Mouse (Mus musculus): ENCODE results near the gene Ttc28.
A peak's percentile ranks its signal among the peaks of the same experiment; 100 is the strongest.

The Ttc28 gene

GRCm38 (mm10) chr5:111207924-111208659 lies 328.5 kb downstream of the Ttc28 start:
- DNase-seq (ENCODE audit: low spot score in 2 of 2), result peak; percentile 70 to 72

GRCm38 (mm10) chr5:111208660-111208969 lies 329.0 kb downstream of the Ttc28 start:
- peak; percentile 76 to 78 for DNase-seq (ENCODE audit: low spot score in 2 of 2)

DNA sequence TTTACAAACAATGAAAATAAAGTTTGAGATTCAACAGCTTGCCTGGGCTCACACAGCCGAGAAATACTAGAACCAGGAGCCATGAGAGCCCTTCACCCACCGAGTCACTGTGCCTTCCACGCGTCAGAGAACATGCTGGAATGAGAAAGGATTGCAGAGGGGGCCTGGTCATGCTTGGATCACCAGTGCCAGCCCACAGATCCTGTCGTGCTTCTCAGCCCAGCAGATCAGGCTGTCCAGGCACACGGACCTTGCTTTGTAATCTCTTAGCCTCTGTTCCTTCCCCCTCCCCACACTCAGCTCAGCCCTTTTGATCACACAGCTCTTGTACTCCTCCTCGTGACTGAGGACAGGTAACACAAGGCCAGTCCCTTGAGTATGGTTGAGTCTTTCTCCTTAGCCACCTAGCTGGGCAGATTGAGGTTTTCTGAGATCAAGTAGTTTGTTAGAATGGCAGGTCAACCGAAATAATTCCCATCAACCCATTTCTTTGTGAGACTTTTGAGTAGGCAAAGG lies 334.4 kb downstream of the Ttc28 start:
- DNase-seq (ENCODE audit: low spot score in 2 of 2), result no peak

GRCm38 (mm10) chr5:111214890-111215289 lies 335.3 kb downstream of the Ttc28 start:
- DNase-seq (ENCODE audit: low spot score in 2 of 2), result peak; percentile 50 to 69

- peak in 1 of 2 experiments; percentile 43 for DNase-seq (ENCODE audit: low spot score in 2 of 2)
These were observed 336.1 kb downstream of the Ttc28 start for GRCm38 (mm10) chr5:111215722-111216121.

DNA sequence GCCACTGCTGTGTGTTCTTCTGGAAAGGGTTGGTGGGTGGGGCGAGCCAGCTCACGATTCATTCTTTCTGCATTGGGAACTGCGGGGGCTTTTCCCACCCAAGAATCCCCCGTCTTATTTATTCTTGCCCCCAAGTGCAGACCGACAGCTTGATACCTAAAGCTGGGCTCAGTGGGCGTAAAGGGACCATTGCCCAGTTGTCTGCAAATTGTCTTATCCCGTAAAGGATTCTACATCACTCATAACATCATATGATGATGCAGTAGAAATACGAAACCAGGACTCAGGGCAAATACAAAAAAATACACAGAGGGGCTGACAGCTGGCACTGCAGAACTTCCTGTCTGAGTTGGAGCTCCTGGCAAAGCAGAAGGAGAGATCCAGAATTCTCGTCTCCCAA lies 336.6 kb downstream of the Ttc28 start:
- peak; percentile 63 to 83 for DNase-seq (ENCODE audit: low spot score in 2 of 2)

- DNase-seq (ENCODE audit: low spot score in 2 of 2), result no peak
These were observed 338.0 kb downstream of the Ttc28 start for GRCm38 (mm10) chr5:111217447-111218110.

- no peak for DNase-seq (ENCODE audit: low spot score in 2 of 2)
These were observed 338.7 kb downstream of the Ttc28 start for GRCm38 (mm10) chr5:111218111-111218891.

DNA sequence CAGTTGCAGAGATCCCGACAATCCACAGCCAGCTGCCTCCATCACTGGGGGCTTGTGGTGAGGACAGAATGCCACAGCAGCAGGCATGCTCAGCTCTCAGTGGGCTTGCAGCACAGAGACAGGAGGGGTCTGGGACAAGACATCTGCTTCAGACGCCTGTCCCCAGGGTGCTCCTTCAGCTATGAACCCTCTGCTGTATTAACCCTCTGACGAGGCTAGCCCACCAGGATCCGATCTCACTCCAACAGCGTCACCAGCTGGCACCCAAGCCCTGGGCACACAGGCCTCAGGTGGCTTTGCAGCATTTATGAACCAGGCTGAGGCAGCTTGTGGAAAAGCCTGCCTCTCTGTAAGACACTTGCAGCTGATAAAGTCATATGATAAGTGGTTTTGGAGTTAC lies 339.4 kb downstream of the Ttc28 start:
- peak in 1 of 2 experiments; percentile 18 for DNase-seq (ENCODE audit: low spot score in 2 of 2)

DNA sequence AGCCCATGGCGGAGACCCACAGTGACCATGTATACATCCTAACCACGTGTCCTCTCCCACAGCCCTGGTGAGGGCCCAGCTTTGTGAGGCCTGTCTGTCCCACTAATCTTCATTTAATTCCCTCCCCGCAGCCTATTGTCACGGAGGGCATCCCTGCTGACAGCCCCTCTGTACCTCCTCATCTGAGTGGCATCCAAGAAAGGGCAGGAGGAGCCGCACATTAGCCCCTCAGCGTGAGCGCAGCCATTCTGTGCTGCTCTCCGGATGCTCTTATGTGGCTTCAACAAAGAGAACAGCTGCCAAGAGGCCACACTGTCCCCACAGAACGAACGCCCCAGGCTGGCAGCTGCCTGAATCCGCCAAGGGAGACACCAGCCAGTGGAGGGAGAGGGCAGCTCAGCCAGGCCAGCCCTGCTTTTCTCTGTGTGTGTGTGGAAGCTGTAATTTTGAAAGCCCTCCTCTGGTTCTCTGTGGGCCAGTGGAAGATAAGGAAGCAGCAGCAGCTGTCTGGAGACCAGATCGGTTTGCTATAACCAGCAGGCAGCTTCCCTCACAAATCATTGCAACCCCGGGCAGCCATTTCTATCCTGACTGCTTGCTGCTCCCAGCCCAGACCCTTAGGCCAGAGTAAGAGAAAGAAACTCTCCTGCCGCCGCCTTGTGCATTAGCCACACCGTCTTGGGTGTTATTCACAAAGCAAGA lies 341.2 kb downstream of the Ttc28 start:
- DNase-seq (ENCODE audit: low spot score in 2 of 2), result peak; percentile 67 to 69

DNA sequence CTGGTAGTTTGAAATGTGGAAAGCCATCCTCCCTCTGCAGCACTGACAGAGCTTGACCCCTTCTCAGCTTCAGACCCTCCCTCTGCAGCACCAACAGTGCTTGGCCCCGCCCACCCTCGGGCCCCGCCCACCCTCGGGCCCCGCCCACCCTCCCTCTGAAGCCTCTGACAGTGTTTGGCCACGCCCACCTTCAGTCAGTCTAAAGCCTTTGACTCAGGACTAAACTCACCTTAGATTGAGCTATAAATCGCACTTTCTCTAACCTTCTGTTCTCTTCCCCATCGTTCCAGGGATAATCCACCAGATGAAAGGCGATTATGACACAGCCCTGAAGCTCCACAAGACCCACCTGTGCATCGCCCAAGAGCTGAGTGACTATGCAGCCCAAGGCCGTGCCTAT lies 343.2 kb downstream of the Ttc28 start:
- no peak for DNase-seq (ENCODE audit: low spot score in 2 of 2)

DNA sequence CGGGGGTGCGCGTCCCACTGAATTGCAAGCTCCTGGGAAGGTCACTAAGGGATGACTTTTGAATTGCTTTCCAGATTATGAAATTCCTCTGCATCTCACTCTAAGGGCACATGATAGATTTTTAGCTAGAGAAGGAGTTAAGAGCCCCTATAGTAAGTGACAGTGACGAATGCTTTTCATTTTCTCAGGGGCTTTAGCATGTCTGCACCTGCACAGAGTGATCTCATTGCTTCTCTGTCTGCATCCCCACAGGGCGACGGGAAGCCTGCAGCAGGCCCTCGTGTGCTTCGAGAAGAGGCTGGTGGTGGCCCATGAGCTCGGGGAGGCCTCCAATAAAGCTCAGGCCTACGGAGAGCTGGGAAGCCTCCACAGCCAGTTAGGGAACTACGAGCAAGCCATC lies 345.7 kb downstream of the Ttc28 start:
- no peak for DNase-seq (ENCODE audit: low spot score in 2 of 2)

GRCm38 (mm10) chr5:111226486-111226885 lies 346.9 kb downstream of the Ttc28 start:
- no peak for DNase-seq (ENCODE audit: low spot score in 2 of 2)

DNA sequence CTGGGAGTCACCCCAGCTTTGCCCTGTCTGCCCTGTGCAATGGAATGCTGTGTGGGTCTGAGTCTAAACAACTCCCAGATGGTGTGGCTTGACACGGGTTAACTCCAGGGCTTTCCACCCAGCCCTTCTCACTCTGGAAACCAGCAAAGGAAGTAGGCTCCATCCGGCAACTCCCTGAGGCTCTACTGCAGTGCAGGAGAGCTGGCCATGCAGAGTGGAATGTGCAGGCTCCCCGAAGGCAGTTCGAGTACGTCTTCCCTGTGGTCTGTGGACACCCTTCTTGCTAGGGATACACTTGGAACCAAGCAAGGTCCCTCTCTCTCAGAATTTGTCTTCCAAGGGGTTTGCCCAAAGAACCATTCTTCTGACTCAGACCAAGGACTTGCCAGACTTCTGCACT lies 348.2 kb downstream of the Ttc28 start:
- DNase-seq (ENCODE audit: low spot score in 2 of 2), result no peak

GRCm38 (mm10) chr5:111228302-111229040 lies 348.9 kb downstream of the Ttc28 start:
- peak in 1 of 2 experiments; percentile 67 for DNase-seq (ENCODE audit: low spot score in 2 of 2)

DNA sequence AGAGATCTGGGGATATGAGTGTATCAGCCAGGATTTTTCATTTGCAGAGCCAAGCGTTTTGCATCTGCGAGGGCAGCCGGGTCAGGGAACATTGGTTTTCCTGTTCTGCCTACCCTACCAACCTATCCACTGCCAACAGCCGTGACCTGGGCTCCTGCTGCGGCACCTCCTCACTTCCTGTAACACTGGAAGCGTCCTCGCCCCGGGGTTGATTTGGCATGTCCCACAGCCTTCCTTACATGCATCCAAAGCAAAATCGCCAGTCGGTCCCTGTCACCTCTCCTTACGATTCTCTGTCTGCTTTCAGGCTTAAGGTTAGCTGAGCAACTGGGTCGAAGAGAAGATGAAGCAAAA lies 349.4 kb downstream of the Ttc28 start:
- no peak for DNase-seq (ENCODE audit: low spot score in 2 of 2)

- DNase-seq (ENCODE audit: low spot score in 2 of 2), result no peak
These were observed 350.1 kb downstream of the Ttc28 start for GRCm38 (mm10) chr5:111229671-111230070.

GRCm38 (mm10) chr5:111231044-111231443 lies 351.4 kb downstream of the Ttc28 start:
- no peak for DNase-seq (ENCODE audit: low spot score in 2 of 2)

DNA sequence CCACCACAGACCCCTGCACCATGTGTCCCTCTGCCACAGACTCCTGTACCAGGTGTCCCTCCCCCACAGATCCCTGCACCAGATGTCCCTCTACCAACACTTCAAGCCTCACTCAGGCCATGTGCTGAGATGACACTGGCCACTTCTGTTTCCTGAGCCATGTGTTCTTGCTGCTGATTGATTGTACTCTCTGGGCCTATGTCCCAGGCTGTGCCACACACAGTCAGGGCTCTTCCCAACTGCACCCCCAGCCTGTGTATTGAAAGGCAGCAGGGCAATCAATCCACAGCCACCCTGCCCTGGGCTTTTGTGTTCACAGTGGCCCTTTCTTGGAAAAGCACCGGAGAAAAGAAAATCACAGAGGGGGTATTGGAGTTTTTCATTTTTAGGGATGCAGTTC lies 352.2 kb downstream of the Ttc28 start:
- no peak for DNase-seq (ENCODE audit: low spot score in 2 of 2)

- no peak for DNase-seq (ENCODE audit: low spot score in 2 of 2)
These were observed 353.6 kb downstream of the Ttc28 start for GRCm38 (mm10) chr5:111233022-111233709.

- no peak for DNase-seq (ENCODE audit: low spot score in 2 of 2)
These were observed 355.5 kb downstream of the Ttc28 start for GRCm38 (mm10) chr5:111235131-111235530.

All from right cerebral cortex, postnatal 10 days (tissue).